Mouse (Mus musculus) testis, adult 2 months (tissue): ENCODE data around the gene Pex16. TPM values are rescaled to one million over a fixed set of nuclear protein-coding genes. Genes with fewer than 3 reads are reported as not detected.

ENCODE experiments used
- H3K27ac ChIP-seq: fragments of 200-500 bp; 2 replicates; pipeline ENCODE4 v1.5.1; 2012; ENCODE audit warnings: low read depth, low read length; ENCODE audit not compliant: control insufficient read depth, insufficient read depth
- H3K27me3 ChIP-seq: fragments of 200-500 bp; 2 replicates; pipeline ENCODE4 v1.6.1; 2012; ENCODE audit warnings: mild to moderate bottlenecking, low read length, moderate library complexity; ENCODE audit not compliant: control insufficient read depth, insufficient read depth
- H3K36me3 ChIP-seq: fragments of 200-500 bp; 2 replicates; pipeline ENCODE4 v1.6.1; 2012; ENCODE audit warnings: mild to moderate bottlenecking, low read length; ENCODE audit not compliant: control insufficient read depth, insufficient read depth
- H3K4me1 ChIP-seq: fragments of 200-500 bp; 2 replicates; pipeline ENCODE4 v1.6.1; 2012; ENCODE audit warnings: low read length; ENCODE audit not compliant: control insufficient read depth, insufficient read depth
- H3K4me3 ChIP-seq: fragments of 200-500 bp; 2 replicates; pipeline ENCODE4 v1.5.1; 2012; ENCODE audit warnings: low read depth, mild to moderate bottlenecking, low read length, moderate library complexity, mixed read lengths; ENCODE audit not compliant: control insufficient read depth
- CTCF ChIP-seq: fragments of 200-500 bp; IDR thresholded peaks from 2 replicates; pipeline ENCODE4 v1.5.1; 2012; ENCODE audit warnings: low read depth, mild to moderate bottlenecking, inconsistent platforms, low read length, moderate library complexity; ENCODE audit not compliant: control insufficient read depth, insufficient read depth, insufficient replicate concordance
- POLR2A ChIP-seq: fragments of 200-500 bp; IDR thresholded peaks from 2 replicates; pipeline ENCODE4 v1.6.1; 2012; ENCODE audit warnings: low read depth, mild to moderate bottlenecking, inconsistent platforms, low read length, moderate library complexity; ENCODE audit not compliant: control insufficient read depth
- polyA plus RNA-seq: library from polyadenylated mRNA; depleted of rRNA; stranded (reverse); fragments of >200 nt; gene quantifications from 2 replicates; pipeline ENCODE4 v1.2.3, GENCODE M21; 2012

Pex16 gene
- polyA plus RNA-seq, 1 experiment = 89.9 TPM

GRCm38 (mm10) chr2:92376300-92376699 is 1.8 kb downstream of the Pex16 start:
- Histone ChIP-seq H3K27me3 (no peaks in the 10 kb centered on the region), H3K4me1 (peaks cover 19% of the 10 kb centered on the region), H3K4me3 (peak overlapping the region; percentile 90), H3K27ac (no peak overlapping the region), H3K36me3 (no peaks in the 10 kb centered on the region; the same call in 1 of the 2 replicates)
- TF ChIP-seq CTCF (no peak), POLR2A (no peak)

GRCm38 (mm10) chr2:92377320-92377719 is 2.8 kb downstream of the Pex16 start:
- TF ChIP-seq CTCF (no peak), POLR2A (no peak; the same call in 1 of the 2 replicates)
- no peaks in the 10 kb centered on the region; the same call in 1 of the 2 replicates for H3K36me3 ChIP-seq
- H3K27ac ChIP-seq = no peak overlapping the region
- H3K27me3 ChIP-seq = no peaks in the 10 kb centered on the region
- peaks cover 10% of the 10 kb centered on the region for H3K4me1 ChIP-seq
- H3K4me3 ChIP-seq = peak overlapping the region; percentile 37

GRCm38 (mm10) chr2:92379783-92380494 is 5.5 kb downstream of the Pex16 start:
- Histone ChIP-seq H3K4me3 (peak overlapping the region; percentile 78), H3K27me3 (no peaks in the 10 kb centered on the region), H3K36me3 (no peaks in the 10 kb centered on the region; the same call in 1 of the 2 replicates), H3K27ac (peak overlapping the region; percentile 46), H3K4me1 (peaks cover 4% of the 10 kb centered on the region)
- TF ChIP-seq CTCF = no peak
- TF ChIP-seq POLR2A = no peak

- peak overlapping the region; percentile 46 for H3K27ac ChIP-seq
- no peaks in the 10 kb centered on the region for H3K27me3 ChIP-seq
- no peak for TF ChIP-seq CTCF
- TF ChIP-seq POLR2A = peak; percentile 61; the same call in 1 of the 2 replicates
- no peaks in the 10 kb centered on the region; the same call in 1 of the 2 replicates for H3K36me3 ChIP-seq
- H3K4me1 ChIP-seq = peaks cover 4% of the 10 kb centered on the region
- peak overlapping the region; percentile 78 for H3K4me3 ChIP-seq
Measured at GRCm38 (mm10) chr2:92380495-92381050, 6.1 kb downstream of the Pex16 start.

GRCm38 (mm10) chr2:92381161-92381560 is 6.7 kb downstream of the Pex16 start:
- H3K4me3 ChIP-seq = peak overlapping the region; percentile 78
- no peaks in the 10 kb centered on the region for H3K27me3 ChIP-seq
- H3K4me1 ChIP-seq = peaks cover 2% of the 10 kb centered on the region; the same call in 1 of the 2 replicates
- H3K36me3 ChIP-seq = no peaks in the 10 kb centered on the region; the same call in 1 of the 2 replicates
- peak overlapping the region; percentile 22; the same call in 1 of the 2 replicates for H3K27ac ChIP-seq
- no peak for TF ChIP-seq POLR2A
- TF ChIP-seq CTCF = no peak

GRCm38 (mm10) chr2:92381901-92382588 is 7.6 kb downstream of the Pex16 start, which contains the start of gene 1700029I15Rik:
Gene 1700029I15Rik (plus strand): TSS chr2:92382538.
- H3K27ac ChIP-seq = peak within 1 kb of the TSS; percentile 49
- H3K4me1 ChIP-seq = no peaks in the 10 kb centered on the region
- TF ChIP-seq CTCF = no peak
- TF ChIP-seq POLR2A = no peak
- no peaks in the 10 kb centered on the region for H3K27me3 ChIP-seq
- no peaks in the 10 kb centered on the region; the same call in 1 of the 2 replicates for H3K36me3 ChIP-seq
- peak within 1 kb of the TSS; percentile 78 for H3K4me3 ChIP-seq

GRCm38 (mm10) chr2:92382759-92383158 is 8.3 kb downstream of the Pex16 start:
- TF ChIP-seq CTCF = no peak
- TF ChIP-seq POLR2A = peak; percentile 72; the same call in 1 of the 2 replicates
- Histone ChIP-seq H3K27ac (peak overlapping the region; percentile 46), H3K4me3 (peak overlapping the region; percentile 78), H3K27me3 (no peaks in the 10 kb centered on the region), H3K4me1 (no peaks in the 10 kb centered on the region), H3K36me3 (no peaks in the 10 kb centered on the region; the same call in 1 of the 2 replicates)
